Mouse (Mus musculus): ENCODE results near the gene Dennd5a. TPM values are rescaled to one million over a fixed set of nuclear protein-coding genes. Genes with fewer than 3 reads are reported as not detected.

Gene Dennd5a
- total and polyA plus RNA-seq, 3 experiments, result 10.1 to 117 (median 70.4) TPM

DNA sequence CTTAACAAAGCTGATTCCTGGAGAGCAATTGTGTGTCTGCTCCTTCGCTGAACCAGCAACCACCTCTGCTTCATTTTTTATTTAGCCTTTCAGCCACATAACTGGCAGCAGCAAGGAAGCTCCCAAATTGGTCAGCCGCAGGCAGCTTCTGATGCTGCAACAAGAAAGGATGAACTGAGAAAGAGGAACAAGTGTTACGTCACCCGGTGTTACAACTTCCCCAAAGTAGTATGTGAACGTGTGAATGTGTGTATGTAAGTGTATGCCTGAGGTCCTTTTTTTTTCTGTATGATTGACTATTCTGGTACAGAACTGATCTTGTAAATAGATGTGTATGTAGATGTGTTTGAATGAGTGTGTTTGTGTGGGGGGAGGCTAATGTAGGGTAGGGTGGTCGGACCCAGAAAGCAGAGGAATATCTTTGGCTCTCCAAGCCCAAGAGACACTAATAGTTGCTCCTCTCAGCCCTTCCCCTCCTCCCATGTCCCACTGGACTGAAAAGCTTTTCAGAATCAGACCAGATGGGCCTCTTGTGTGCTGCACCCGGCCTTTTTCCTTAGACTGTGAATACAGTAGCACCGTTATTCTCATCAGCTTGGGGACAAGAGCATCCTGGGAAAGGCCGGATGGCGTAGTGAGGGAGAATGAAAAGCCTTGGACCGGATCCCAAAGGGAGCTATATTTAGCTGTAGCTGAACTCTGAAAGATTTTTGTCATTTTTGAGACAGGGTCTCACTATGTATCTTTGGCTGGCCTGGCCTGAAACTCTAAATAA lies 7.7 kb upstream of the Dennd5a start:
- ATAC-seq (ENCODE audit: extremely low read depth, insufficient number of reproducible peaks, low FRiP score, poor library complexity, severe bottlenecking) (no peak), DNase-seq (ENCODE audit: low spot score) (no peak)
- Histone ChIP-seq H3K4me3 (ENCODE audit: low read depth, low read length) (no peak overlapping the region), H3K9me3 (replicated peaks) (0 out of 2 replicates have a peak, but pooled peaks cover 5% of the 10 kb centered on the region), H3K27me3 (ENCODE audit: insufficient read depth, low read length) (no peaks in the 10 kb centered on the region), H3K36me3 (replicated peaks) (peaks cover 10% of the 10 kb centered on the region), H3K4me1 (ENCODE audit: insufficient read depth, low read depth, low read length) (peaks cover 19% of the 10 kb centered on the region)
- TF ChIP-seq GATA1 (IDR thresholded peaks at IDR 0.05; ENCODE audit: borderline replicate concordance, low read length) (no peak), CTCF (IDR thresholded peaks at IDR 0.05; ENCODE audit: low read depth, low read length) (no peak), POLR2AphosphoS5 (IDR thresholded peaks at IDR 0.05; ENCODE audit: insufficient replicate concordance, low read depth, low read length) (no peak), GATA2 (IDR thresholded peaks at IDR 0.05; ENCODE audit: borderline replicate concordance, low read depth, low read length) (no peak), TAL1 (conservative IDR thresholded peaks at IDR 0.05; ENCODE audit: low read depth, low read length) (no peak)

DNA sequence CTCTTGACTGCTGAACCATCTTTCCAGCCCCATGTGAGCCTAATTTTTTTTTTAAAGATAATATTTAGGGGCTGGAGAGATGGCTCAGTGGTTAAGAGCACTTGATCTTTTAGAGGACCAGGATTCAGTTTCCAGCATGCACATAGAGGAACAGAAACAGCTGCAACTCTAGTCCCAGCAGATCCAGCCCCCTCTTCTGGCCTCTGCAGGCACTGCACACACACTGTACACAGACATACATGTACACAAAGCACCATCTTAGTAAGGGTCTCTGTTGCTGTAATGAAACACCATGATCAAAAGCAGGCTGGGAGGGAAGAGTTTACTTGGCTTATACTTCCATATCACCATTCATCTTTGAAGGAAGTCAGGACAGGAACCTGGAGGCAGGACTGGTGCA lies 5.4 kb upstream of the Dennd5a start:
- TF ChIP-seq TAL1 (conservative IDR thresholded peaks at IDR 0.05; ENCODE audit: low read depth, low read length), result no peak
- ATAC-seq (ENCODE audit: extremely low read depth, insufficient number of reproducible peaks, low FRiP score, poor library complexity, severe bottlenecking) (no peak), DNase-seq (ENCODE audit: low spot score) (no peak)
- Histone ChIP-seq H3K9me3 (replicated peaks) (0 out of 2 replicates have a peak, but pooled peaks cover 5% of the 10 kb centered on the region), H3K27me3 (ENCODE audit: insufficient read depth, low read length) (no peaks in the 10 kb centered on the region), H3K36me3 (replicated peaks) (no peaks in the 10 kb centered on the region), H3K4me3 (ENCODE audit: low read depth, low read length) (no peak overlapping the region), H3K4me1 (ENCODE audit: insufficient read depth, low read depth, low read length) (peaks cover 25% of the 10 kb centered on the region)

DNA sequence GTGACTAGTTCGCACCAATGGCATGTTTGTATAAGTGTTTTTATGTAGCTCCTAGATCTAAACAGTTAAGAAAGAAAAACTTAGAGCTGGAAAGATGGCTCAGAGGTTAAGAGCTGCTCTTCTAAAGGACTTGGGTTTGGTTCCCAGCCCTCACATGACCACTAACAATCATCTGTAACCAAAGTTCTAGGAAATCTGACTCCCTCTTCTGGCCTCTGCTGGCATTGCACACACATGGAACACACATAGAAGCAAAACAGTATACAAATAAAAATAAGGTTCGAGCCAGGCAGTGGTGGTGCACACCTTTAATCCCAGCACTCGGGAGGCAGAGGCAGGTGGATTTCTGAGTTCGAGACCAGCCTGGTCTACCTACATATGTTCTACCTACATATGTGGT lies 3.4 kb upstream of the Dennd5a start:
- Histone ChIP-seq H3K36me3 (replicated peaks) (no peaks in the 10 kb centered on the region), H3K27me3 (ENCODE audit: insufficient read depth, low read length) (no peaks in the 10 kb centered on the region), H3K4me1 (ENCODE audit: insufficient read depth, low read depth, low read length) (peaks cover 29% of the 10 kb centered on the region), H3K9me3 (replicated peaks) (0 out of 2 replicates have a peak, but pooled peaks cover 5% of the 10 kb centered on the region), H3K4me3 (ENCODE audit: low read depth, low read length) (no peak overlapping the region)
- ATAC-seq (ENCODE audit: extremely low read depth, insufficient number of reproducible peaks, low FRiP score, poor library complexity, severe bottlenecking) (no peak), DNase-seq (ENCODE audit: low spot score) (no peak)
- TF ChIP-seq POLR2AphosphoS5 (IDR thresholded peaks at IDR 0.05; ENCODE audit: insufficient replicate concordance, low read depth, low read length) (no peak), GATA2 (IDR thresholded peaks at IDR 0.05; ENCODE audit: borderline replicate concordance, low read depth, low read length) (no peak), TAL1 (conservative IDR thresholded peaks at IDR 0.05; ENCODE audit: low read depth, low read length) (no peak), GATA1 (IDR thresholded peaks at IDR 0.05; ENCODE audit: borderline replicate concordance, low read length) (no peak), CTCF (IDR thresholded peaks at IDR 0.05; ENCODE audit: low read depth, low read length) (no peak)

DNA sequence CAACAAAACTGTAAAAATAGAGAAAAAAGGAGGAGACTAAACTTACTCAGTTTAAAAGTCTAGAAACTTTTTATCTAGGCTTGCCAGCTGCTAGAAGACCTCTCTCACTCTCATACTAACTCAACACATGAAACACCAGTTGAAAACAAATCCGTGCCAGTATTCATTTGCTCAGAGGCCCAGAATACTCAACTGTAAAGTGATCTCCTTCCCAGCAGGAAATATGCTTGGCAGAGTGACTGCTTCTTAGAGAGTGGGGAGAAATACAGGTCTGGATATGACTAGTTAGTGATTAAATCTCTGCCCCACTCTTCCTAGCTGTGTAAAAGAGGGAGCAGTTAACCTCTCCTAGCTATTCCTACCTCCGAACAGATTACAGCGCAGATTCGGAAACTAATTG lies 2.3 kb upstream of the Dennd5a start:
- Histone ChIP-seq H3K27me3 (ENCODE audit: insufficient read depth, low read length) (no peaks in the 10 kb centered on the region), H3K4me3 (ENCODE audit: low read depth, low read length) (no peak overlapping the region), H3K9me3 (replicated peaks) (0 out of 2 replicates have a peak, but pooled peaks cover 5% of the 10 kb centered on the region), H3K4me1 (ENCODE audit: insufficient read depth, low read depth, low read length) (peaks cover 31% of the 10 kb centered on the region), H3K36me3 (replicated peaks) (no peaks in the 10 kb centered on the region)
- TF ChIP-seq GATA2 (IDR thresholded peaks at IDR 0.05; ENCODE audit: borderline replicate concordance, low read depth, low read length) (no peak), GATA1 (IDR thresholded peaks at IDR 0.05; ENCODE audit: borderline replicate concordance, low read length) (no peak)
- ATAC-seq (ENCODE audit: extremely low read depth, insufficient number of reproducible peaks, low FRiP score, poor library complexity, severe bottlenecking) (no peak), DNase-seq (ENCODE audit: low spot score) (no peak)

DNA sequence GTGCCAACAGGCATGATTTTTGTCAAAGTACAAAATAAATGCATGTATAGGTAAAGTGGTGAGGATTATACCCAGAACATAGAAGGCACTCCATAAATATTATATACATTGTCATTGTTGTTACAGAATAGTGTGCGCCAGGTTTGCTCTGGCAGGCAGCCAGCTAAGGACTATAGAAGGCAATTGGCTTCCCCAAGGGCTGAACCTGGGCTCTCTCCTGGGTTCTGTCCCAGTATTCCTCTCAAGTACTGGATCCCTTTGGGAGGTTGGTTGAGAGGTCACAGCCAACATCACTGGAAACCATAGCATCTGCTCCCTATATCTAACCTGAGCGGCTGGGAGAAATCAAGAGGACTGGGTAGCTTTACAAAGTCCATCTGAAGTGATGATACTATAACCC lies 1.3 kb upstream of the Dennd5a start:
- DNase-seq (ENCODE audit: low spot score), result no peak
- Histone ChIP-seq H3K9me3 (replicated peaks) (0 out of 2 replicates have a peak, but pooled peaks cover 5% of the 10 kb centered on the region), H3K4me1 (ENCODE audit: insufficient read depth, low read depth, low read length) (peaks cover 35% of the 10 kb centered on the region), H3K36me3 (replicated peaks) (no peaks in the 10 kb centered on the region), H3K4me3 (ENCODE audit: low read depth, low read length) (no peak overlapping the region), H3K27me3 (ENCODE audit: insufficient read depth, low read length) (no peaks in the 10 kb centered on the region)
- ATAC-seq (ENCODE audit: extremely low read depth, insufficient number of reproducible peaks, low FRiP score, poor library complexity, severe bottlenecking), result no peak
- TF ChIP-seq POLR2AphosphoS5 (IDR thresholded peaks at IDR 0.05; ENCODE audit: insufficient replicate concordance, low read depth, low read length) (no peak), CTCF (IDR thresholded peaks at IDR 0.05; ENCODE audit: low read depth, low read length) (no peak), TAL1 (conservative IDR thresholded peaks at IDR 0.05; ENCODE audit: low read depth, low read length) (no peak), GATA2 (IDR thresholded peaks at IDR 0.05; ENCODE audit: borderline replicate concordance, low read depth, low read length) (no peak), GATA1 (IDR thresholded peaks at IDR 0.05; ENCODE audit: borderline replicate concordance, low read length) (no peak)

DNA sequence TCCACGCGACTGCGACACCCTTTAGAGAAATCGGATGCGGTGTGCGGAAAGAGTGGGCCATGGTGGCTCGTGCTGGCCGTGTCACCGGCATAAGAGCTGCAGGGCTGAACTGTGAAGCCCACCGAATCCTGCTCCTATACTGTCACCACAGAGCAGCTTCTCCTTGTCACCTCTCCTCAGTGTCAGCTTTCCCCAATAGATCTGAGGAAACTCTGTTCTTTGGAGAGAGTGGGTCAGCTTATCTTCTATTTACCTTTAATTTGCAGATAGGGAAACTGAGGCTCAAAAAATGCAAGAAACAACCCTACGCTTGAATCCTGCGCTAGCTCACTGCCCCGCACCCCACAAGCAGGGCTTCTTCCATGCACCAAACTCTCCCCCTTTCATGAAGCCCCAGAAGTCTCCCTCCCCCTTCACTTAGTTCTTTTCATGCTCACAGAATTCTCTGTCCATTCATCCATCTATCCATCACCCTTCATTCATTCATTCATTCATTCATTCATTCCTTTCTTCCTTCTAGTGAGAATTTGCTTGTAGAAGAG lies 414 bp upstream of the Dennd5a start:
- Histone ChIP-seq H3K4me1 (ENCODE audit: insufficient read depth, low read depth, low read length) (peaks cover 41% of the 10 kb centered on the region), H3K9me3 (replicated peaks) (0 out of 2 replicates have a peak, but pooled peaks cover 4% of the 10 kb centered on the region), H3K4me3 (ENCODE audit: low read depth, low read length) (peak overlapping the region; percentile 83), H3K27me3 (ENCODE audit: insufficient read depth, low read length) (no peaks in the 10 kb centered on the region), H3K36me3 (replicated peaks) (no peaks in the 10 kb centered on the region)
- DNase-seq (ENCODE audit: low spot score) (no peak), ATAC-seq (ENCODE audit: extremely low read depth, insufficient number of reproducible peaks, low FRiP score, poor library complexity, severe bottlenecking) (no peak)
- TF ChIP-seq TAL1 (conservative IDR thresholded peaks at IDR 0.05; ENCODE audit: low read depth, low read length), result no peak
- no peak for TF ChIP-seq GATA2 (IDR thresholded peaks at IDR 0.05; ENCODE audit: borderline replicate concordance, low read depth, low read length)
- no peak for TF ChIP-seq GATA1 (IDR thresholded peaks at IDR 0.05; ENCODE audit: borderline replicate concordance, low read length)
- no peak for TF ChIP-seq POLR2AphosphoS5 (IDR thresholded peaks at IDR 0.05; ENCODE audit: insufficient replicate concordance, low read depth, low read length)
- TF ChIP-seq CTCF (IDR thresholded peaks at IDR 0.05; ENCODE audit: low read depth, low read length), result no peak
